Mouse (Mus musculus) naive thymus-derived CD4-positive, alpha-beta T cell, adult 2 months (primary cell): Measurements from ENCODE around the gene Kbtbd2.

ENCODE experiments used
- DNase-seq: peaks from one replicate; pipeline ENCODE4 v3.0.0-alpha.2; 2011; ENCODE audit warnings: low read depth

The Kbtbd2 gene

DNA sequence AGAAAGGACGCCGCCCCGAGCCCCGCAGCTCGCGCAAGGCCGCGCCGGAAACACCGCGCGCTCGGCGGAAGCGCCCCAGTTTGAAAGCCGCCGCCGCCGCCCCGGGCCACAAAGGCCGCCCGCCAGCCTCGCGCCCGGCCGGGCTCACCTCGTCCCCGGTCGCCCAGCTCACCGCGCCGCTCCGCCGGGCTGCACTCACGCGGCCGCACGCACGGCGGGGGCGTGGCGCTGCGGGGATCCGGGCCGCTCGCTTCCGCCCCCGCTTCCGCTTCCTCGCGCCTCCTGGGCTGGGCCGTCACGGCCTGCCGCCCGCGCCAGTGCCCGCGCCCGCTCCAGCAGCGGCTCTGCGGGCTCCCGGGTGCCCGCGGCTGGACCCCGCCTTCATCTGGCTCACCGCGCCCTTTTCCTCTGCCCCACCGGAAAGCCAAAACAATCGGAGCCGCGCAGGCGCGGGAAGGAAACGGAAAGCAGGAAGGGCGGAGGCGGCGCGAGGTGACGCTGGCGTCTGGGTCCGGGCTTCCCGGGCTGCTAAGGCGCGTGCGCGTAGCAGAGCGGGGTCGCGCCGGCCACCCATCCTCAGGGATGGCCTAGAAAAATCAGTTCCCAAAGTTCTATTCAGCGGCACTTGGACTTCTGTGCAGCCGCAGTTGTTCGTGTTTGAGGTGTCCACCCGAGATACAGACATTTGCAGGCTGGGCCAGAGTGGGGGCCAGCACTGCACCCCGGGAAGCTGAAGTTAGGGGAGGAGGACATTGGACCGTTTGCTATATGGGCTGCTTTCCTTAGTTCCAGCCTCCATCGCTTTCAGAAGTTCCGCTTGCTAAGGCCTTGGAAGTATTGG is at the start of gene Kbtbd2:
Kbtbd2 (minus strand) TSS at position 503 of the 841 bp plus-strand sequence.
- peak; percentile 93 for DNase-seq

DNA sequence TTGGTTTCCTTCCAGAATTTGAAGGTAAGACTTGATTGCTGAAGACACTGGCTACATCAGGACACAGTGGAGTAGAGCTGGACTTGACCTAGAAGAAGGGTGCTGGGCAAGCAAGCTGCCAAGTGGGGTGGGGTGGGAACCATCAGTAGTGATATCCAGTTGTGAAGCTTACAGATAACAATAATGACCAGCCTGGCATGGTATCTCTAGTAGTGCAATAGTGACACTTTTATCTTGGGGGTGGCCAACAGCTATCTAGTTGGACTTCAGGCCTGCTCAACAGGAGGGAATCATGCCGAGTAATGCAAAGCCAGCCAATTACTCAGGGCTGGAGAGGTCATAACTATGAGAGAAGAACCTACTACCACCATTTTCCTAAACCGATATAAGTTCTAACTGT is 46.8 kb upstream of the Kbtbd2 start:
- DNase-seq: no peak

DNA sequence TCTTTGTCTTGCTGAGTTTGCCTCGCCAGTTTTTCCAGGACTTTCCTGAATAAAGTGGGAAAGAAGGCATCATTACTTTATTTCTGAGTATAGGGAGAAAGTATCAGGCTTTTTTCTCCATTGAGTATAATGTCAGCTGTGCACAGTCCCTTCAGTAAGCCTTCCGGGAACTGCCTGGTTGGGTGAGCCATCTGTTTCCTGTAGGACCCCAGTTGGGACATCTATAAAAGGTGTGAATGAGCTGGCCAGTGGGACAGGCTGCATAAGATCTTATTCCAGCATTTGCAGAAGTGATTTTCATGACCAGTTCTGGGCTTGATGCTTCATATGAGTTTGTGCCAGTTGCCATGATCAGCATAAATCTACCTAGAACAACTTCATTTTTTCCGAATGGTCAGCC is 45.6 kb upstream of the Kbtbd2 start:
- no peak for DNase-seq

DNA sequence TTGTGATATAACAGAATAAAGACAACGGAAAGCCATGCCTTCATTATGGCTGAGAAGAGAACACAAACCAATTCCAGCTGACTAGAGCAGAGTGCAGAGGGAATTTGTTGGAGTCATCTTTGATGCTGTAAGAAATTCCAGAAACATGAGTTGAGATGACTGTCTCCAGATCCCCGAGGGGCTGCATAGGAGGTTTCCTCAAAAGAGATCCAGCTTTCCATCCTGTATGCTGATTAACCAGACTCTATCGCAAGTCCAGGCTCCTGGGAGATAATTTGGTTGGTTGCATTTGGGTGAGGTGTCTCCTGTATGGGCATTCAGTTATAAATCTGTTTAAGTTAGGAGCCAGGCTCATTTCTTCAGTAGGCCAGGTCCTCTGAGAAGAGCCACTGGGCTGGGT is 40.0 kb upstream of the Kbtbd2 start:
- no peak for DNase-seq

DNA sequence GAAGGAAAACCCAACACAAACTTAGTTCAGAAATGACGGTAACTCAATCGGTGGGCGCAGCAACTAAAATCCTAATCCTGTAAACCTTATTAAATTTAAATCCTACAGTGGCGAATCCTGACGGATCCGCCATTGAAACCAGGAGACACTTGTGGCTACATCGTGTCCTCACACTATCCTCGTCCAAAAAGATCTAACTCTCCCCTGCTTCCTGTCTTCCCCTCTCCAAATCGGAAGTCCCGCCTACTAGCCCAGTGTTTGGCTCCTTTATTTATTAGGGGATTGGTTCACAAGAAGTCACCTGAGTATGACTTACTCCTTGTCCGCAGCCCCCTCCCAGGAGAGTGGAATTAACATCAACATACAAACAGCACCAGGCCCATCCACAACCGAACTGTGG is 39.6 kb upstream of the Kbtbd2 start:
- no peak for DNase-seq

DNA sequence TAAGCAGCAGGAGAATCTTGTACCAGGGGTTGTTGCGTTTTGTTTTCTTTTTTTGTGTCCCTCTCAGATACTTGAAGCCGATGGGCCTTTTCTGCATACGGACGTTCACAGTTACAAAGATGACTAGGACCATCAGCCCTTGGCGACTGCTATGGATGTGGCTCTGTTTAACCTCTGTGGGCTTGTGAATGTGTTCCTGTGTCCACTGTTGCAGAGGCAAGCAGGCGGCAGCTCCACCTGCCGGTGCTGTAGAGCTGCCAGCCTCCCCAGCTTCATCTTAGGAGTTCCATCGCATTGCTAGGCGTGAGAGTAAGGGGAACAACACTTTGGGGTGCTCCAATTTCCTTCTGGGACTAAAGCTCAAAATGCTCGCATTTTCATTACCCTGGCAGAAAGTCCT is 37.9 kb upstream of the Kbtbd2 start:
- DNase-seq: no peak

DNA sequence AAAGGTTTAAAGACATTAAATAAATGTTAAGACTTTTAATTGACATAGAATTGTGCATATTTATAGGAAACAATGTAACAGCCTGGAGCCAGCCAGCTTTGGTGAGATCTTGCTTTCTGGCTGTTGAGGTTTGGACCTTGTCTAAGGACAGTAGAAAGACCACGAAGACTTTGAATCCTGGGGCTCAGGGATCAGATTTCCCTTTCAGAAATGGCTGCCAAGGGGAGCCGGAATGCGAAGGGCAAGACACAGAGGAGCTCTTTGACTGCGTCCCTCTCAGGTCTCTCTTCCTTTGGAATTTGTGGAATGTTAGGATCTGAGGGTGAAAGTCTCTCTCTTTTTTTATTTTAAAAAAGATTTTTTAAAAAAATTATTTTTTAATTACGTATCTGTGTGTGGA is 37.2 kb upstream of the Kbtbd2 start:
- no peak for DNase-seq

DNA sequence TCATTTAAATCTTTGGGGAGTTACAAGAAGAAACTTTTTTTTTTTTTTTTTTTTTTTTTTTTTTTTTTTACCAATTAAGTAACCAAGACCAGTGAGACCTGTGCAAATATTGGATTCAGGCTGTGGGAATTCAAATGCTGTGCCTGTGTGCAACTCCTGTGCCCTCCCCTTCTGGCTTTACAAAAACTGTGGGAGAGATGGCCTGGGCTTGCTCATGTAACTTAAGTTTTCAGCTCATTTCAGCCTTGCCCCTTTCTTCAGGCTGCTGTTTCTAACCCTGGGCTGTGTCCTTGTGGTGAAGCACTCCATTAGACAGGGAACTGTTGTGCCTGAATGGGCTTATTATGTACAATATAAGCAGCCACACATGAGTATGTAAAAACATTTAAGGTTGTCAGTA is 35.2 kb upstream of the Kbtbd2 start:
- no peak for DNase-seq

DNA sequence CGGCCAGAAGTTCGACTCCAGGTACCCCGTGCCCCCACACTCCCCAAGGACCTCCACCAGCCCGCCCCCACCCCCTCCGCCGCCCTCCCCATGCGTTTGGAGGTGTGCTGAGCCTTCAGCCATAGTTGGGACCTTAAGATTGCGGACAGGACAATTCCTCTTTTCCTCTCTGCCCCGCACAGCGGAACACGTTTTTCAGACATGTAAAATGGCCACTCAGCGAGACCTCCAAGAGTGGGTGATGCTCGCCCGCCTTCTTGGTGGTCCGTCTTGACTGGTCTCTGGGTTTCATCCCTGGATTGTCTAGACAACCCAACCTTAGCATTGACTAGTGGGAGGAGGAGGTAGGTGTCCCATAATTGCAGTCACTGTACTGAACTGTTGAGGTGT is 34.8 kb upstream of the Kbtbd2 start:
- no peak for DNase-seq

DNA sequence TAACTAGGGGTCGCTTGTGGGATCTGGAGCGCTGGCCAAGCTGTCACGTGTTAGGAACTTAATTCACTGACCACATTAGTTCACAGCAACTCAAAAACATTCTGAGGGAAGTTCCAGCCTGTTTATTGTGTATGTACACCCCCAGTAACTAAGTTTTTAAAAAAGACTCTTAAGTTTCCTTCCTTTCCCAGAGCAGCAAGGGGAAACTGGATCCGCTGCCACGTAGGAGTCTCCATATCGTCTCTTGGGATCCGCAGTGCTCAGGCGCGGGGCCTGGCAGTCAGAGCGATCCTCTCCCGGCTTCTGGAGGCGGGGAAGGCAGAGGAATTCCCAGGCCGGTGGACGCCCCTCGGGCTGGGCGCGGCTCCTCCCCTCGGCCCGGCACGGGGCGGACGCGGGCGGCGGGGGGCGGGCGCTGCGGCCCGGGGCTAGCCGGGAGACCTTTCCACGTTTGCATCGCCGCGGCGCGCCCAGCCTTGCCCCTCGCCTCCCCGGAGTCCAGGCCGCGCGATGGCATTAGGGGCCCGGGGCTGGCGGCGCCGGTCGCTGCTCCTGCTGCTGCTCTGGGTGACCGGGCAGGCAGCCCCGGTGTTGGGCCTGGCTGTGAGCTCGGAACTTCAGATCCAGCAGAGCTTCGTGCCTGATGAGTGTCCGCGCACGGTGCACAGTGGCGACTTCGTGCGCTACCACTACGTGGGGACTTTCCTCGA is 34.2 kb upstream of the Kbtbd2 start, which contains the start of gene Fkbp9:
Fkbp9 (plus strand) TSS at position 363 of the 710 bp plus-strand sequence.
- DNase-seq: no peak

DNA sequence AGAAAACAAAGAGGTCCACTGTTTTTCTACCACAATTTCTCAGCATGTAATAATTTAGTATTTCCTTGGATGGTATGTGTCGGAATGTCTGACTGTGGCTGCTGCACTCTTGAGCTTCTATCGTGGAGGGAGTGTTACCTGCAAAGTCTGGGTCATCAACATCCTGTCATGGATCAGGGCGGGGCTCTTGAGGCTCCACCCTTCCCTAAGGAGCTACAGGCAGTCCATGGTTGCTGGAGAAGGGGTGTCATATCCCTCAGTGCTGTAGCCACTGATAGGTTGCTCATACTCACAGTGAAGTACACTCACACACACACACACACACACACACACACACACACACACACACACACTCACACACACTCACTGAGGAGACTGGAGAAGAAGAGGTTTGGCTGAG is 28.0 kb upstream of the Kbtbd2 start:
- DNase-seq: no peak

DNA sequence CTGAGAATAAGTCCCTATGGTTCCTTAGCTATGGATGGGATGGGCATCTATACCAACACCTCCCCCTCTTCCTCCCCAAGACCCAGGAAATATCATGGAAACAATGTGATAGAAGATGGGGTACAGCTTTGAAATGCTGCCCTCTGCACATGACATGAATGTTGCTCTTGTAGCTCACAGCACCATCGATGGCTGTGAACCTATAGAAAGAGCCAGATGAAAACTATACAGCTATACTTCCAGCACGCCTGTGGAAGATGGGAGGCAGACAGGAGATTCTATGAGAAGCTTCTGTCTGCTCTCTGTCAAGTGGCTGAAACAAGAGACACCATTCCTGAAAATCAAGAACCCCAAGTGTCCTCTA is 21.5 kb upstream of the Kbtbd2 start:
- DNase-seq: no peak

DNA sequence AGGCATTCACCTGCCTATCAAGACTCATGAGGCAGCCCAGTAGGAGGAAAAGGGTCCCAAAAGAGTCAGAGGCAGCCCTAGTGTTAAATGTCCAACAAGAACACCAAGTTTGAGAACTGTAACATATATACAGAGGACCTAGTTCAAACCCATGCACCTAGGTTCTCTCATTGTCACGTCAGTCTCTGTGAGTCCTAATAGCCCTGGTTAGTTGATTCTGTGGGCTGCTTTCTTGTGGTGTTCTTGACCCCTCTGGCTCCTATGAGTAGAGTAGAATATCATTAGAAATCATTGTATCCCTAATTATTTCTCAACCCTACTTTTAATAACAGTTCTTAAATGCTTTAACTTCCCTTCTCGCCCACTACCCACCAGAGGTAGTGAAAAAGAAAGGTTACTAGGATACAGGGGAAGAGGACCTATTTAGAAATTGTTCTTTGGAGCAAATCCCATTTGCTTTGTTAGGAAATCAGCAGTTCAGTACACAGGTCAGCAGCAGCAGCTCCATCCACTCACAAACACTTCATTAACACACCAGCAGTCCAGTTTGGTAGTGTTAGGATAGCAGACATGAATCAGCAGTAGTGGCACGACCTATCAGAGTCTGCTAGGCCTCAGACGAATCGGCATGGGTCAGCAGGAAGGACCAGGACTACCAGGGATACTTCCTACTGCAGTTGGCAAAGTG is 21.0 kb upstream of the Kbtbd2 start:
- no peak for DNase-seq

DNA sequence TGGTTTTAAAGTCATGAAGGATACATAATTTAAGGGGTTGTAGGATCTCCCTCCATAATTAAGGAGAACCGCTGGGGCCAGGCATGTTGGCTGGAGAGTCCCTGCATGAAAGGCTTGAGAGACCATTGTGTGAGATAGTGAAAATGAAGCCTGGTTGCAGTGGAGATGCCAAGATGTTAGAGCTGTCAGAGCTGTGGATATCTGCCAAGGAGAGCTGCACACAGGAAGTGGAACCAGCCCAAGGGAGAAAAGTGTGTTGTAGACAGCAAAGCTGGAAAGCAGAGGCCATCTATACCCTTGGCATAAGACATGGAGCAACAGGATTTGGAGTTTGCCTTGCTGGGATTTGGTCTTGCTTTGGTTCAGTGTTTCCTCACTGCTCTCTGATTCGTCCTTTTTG is 15.7 kb upstream of the Kbtbd2 start:
- no peak for DNase-seq

DNA sequence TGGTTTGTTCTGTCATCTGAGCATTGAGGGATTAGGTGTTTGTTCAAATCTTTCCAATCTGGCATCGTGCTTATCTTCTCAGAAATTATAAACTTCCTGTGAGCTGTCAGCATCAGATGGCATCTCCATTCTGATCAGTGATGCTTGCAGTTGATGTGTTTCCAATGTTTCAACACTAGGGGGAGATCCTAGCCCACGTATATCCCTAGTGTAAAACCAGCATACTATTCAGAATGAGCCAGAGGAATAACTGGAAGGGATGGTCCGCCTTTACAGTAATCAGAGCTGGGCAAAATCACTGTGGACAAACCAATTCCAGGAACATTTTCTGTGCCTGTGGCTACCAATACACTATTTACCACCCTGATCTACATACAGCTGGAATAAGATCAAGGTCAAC is 11.0 kb upstream of the Kbtbd2 start:
- peak; percentile 84 for DNase-seq

DNA sequence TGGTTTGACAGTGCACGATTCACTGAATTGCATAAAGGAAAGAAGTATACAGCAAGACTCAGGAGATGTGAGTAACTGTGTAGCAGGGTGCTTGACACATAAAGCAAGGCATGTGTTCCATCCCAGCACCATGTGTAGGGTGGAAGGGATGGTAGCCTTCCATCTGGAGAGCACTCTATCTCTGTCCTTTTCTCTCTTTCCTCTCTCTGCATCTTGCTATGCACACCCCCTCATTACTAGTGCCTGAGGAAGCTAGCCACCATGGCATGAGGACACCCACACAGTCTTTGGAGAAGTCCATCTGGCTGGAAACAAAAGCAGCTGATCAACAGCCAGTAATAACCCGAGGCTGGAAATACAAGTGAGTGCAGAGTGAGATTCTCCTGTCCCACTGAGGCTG is 8.6 kb upstream of the Kbtbd2 start:
- no peak for DNase-seq

DNA sequence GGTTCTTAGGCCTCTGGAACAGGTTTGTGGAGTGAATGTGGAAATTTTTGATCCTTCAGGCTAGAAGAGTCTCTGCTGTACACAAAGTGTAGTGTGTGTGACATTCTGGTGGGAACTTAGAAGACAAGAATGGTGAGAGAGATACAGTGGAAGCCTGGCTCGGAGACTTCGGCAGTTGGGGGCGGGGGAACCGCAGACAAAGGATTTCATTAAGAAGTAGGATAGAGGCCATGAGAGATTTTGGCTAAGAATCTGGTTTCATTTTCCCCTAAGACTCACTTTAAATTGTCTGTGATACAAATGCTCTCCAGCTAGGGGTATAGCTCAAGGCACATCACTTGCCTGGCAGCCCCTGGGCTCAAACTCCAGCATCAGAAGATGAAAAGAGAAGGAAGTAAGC is 7.4 kb upstream of the Kbtbd2 start:
- DNase-seq: no peak

DNA sequence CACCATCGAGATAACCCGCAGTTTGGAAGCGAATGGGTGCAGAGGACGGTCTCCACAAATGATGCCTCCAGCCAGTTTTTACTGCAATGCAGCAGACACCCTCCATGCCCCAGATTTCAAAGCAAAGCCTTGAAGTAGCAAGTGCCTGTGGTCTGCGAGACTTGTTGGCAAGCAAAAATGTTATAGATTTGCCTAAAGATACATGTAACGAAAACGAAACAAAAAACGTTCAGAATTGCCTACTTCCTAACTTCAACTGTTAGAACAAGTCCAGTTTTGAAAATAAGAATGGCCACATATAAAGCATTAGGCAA is 496 bp upstream of the Kbtbd2 start:
- DNase-seq: peak; percentile 75

DNA sequence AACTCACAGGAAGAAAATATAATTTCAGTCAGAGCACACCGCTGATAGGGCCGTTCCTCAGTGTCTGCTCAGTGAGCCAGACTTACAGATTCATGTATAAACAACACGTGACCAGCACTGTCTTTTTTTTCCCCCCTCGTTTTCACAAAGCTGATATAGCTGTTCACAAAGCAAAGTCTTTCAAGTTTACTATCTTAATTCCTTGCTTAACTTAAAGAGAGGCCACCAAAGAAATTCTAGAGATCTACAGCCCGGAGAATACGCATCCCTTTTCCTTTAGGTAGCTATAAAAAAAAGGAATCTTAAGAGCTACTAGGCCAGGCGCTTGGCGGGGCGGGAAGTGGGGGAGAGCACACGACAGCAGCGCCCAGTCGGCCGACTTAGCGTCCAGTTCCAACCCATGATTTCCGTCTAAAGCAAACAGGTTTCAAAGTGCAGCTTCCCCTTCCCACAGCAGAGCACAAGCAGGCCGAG is 908 bp downstream of the Kbtbd2 start:
- peak; percentile 69 for DNase-seq

DNA sequence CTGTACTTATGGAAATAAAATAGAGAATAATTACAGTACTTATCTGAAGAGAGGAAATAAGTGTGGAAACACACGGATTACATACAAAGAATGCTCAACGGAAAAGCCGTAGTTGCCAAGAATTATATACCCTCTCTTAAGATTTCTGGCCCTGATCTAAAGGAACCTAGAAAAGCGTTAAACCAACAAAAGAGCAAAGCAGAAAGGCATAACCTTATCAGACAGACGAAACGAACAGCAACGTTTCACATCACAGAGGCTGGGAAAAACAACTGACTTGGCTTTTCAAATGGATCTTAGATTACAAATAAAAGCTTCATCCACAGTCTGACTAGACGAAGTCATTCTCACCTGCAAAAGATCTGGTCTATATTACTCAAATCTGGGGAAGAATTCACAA is 1.4 kb downstream of the Kbtbd2 start:
- no peak for DNase-seq

DNA sequence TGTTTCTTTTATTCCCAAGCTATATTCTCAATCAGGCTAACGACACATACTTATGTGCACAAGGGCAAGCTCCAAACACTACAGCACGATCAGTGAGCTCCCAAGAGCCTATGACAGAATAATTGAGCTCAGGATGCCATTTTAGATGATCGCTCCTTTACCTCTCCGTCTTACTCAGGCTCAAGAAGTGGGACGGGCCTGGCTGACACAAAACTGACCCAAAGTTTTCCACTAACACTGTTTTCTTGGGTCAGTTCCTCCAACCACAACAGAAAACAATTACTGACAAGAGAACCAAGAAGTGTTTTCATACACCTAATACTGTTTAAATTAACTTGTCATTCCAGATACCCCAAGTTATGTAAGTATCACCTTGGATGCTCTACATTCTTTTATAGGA is 2.8 kb downstream of the Kbtbd2 start:
- DNase-seq: no peak

DNA sequence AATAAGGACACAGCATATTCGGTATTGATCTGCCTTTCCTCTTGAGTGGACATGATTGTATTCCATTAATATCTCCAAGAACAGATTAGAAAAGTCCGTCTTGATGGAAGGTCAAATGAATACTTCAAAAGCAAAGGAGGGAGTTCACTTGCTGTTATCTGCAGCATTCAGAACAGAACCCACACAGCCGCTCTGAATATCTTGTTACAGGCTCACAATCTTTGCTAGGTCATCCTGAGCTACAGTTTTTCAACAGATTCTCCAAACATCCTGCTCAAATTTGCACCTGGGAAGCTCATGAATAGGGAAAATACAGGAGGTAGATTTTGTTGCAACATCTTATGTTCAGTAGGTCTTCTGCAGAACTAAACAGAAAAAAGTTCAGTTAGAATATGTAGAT is 8.3 kb downstream of the Kbtbd2 start:
- DNase-seq: no peak

DNA sequence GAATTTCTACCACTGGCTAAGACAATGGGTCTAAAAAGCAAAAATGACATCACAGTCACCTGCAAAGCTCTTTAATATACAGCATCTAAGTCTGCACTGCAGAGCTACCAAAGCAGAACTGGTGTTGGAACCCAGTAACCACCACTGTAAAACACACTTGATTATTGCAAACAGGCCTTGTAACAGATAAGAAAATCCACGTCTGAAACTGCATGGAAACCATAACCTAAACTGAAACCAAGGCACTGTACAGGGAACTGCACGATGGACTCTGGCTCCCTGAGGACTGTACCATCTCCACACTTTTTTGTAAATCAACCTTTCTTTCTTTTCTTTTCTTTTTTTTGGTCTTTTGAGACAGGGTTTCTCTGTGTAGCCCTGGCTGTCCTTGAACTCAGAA is 9.9 kb downstream of the Kbtbd2 start:
- no peak for DNase-seq
